Mouse (Mus musculus) limb, embryonic 10.5 days (tissue): ENCODE results near the gene Vmn1r4. TPM values are rescaled to one million over a fixed set of nuclear protein-coding genes. Genes with fewer than 3 reads are reported as not detected.

Experiments
- DNase-seq: peaks from one replicate; pipeline ENCODE4 v3.0.0-alpha.2; 2017; ENCODE audit warnings: low spot score
- H3K27ac ChIP-seq: fragments of 300-500 bp; sonication (generic); 2 replicates; pipeline ENCODE4 v1.5.1; 2016; ENCODE audit warnings: mild to moderate bottlenecking
- H3K27me3 ChIP-seq: fragments of 300-500 bp; sonication (generic); 2 replicates; pipeline ENCODE4 v1.6.1; 2016; ENCODE audit warnings: low read depth, mild to moderate bottlenecking; ENCODE audit not compliant: poor library complexity, severe bottlenecking
- H3K36me3 ChIP-seq: fragments of 300-500 bp; sonication (generic); 2 replicates; pipeline ENCODE4 v1.6.1; 2016; ENCODE audit warnings: mild to moderate bottlenecking, moderate library complexity
- H3K4me1 ChIP-seq: fragments of 300-500 bp; sonication (generic); 2 replicates; pipeline ENCODE4 v1.6.1; 2016
- H3K4me3 ChIP-seq: fragments of 300-500 bp; sonication (generic); 2 replicates; pipeline ENCODE4 v1.5.1; 2016; ENCODE audit warnings: mild to moderate bottlenecking, moderate library complexity
- H3K9me3 ChIP-seq: fragments of 300-500 bp; sonication (generic); replicated peaks from 2 replicates; pipeline ENCODE4 v1.6.1; 2016; ENCODE audit warnings: mild to moderate bottlenecking
- WGBS: fragments of 180-500 bp; shearing (Covaris S2); methylation state at CpG from one replicate; pipeline ENCODE4 v1.1.7; 2016; 5-methylcytosine and 5-hydroxymethylcytosine counted together
- polyA plus RNA-seq: library from polyadenylated mRNA; unstranded; fragments of >200 nt; fragmentation: Nextera tagmentation; extraction: Ambion mirVana; gene quantifications from 2 replicates; pipeline ENCODE4 v1.2.1, GENCODE M21; 2016

Gene Vmn1r4
- 0.31 TPM in 1 of 2 replicates, not detected in the other for polyA plus RNA-seq

DNA sequence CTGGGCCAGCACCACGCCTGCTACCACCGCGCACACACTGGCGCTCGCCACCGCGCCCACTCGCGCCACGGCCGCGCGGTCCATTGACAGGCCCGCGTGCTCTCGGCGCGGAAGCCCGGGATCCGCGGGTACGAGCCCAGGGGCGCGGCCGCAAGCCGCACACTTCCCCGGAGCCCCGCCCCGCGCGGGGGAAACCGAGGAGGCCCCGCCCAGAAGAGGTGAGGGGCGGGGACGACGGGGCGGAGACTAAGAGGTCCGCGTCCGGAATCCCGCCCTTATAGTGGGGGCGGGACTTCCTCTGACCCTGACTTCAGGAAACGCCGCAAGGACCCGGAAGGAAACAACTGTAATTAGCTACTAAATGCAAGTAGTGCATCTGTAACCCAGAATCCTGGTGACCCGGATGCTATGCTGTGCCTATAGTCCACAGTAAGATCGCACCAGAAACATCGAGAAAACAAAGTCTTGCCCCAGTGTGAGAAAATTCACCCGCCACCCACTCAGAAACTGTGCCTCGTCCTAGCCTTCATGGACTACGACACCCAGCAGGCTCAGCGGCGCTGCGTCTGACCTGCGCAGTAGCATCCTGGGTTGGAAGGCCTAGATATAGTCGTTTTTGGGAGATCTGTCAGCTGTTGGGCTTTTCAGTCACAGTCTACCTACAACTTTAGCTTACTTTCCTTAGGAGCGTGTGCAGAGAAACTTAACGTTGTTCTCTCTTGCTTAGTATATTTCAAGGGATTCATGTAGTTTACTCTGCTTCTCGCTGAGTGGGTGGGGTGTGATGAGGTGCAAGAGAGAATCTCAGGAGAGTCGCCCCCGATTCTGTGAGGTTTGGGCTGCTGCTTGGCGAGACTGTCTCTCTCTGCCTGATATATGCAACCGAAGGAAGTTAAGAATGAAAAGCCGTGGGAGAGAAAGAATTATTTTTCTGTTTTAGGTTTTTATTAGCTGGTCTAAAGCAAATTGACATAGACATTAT is at the start of gene Vmn1r4, which contains the start of gene Nt5c3:
Gene Vmn1r4, plus strand, starts transcription at position 290 of the 982 bp plus-strand sequence.
Gene Nt5c3, minus strand, starts transcription at position 207 of the 982 bp plus-strand sequence.
- Histone ChIP-seq H3K27me3 (no peaks in the 10 kb centered on the region), H3K4me1 (peaks cover 10% of the 10 kb centered on the region; the same call in 1 of the 2 replicates), H3K36me3 (no peaks in the 10 kb centered on the region), H3K27ac (peak within 1 kb of the TSS; percentile 89), H3K9me3 (no peaks in the 10 kb centered on the region), H3K4me3 (peak within 1 kb of the TSS; percentile 71)
- peak; percentile 93 for DNase-seq
- 4% methylated on average over 64 of the region's 64 CpGs for WGBS

DNA sequence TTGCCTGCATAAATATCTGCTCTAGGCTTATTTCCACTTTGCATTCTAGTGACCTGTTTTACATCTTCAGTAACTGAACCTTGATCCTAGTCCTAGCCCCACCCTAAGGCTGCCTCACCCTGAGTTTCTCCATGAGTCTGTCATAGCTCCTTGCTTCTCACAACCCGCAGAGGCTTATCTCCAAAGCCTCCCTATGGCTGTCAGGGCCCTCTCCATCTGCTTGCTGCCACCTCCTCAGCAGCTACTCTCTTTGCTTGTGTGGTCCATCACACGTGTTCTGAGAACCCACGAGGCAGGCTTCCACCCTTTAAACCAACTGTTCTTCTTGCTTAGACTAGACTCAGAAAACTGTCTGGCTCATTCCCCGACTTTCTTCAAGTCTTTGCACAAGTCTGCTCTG is 46.9 kb upstream of the Vmn1r4 start:
- Histone ChIP-seq H3K9me3 (no peaks in the 10 kb centered on the region), H3K4me1 (no peaks in the 10 kb centered on the region), H3K36me3 (peaks cover 54% of the 10 kb centered on the region), H3K4me3 (no peak overlapping the region), H3K27me3 (no peaks in the 10 kb centered on the region), H3K27ac (no peak overlapping the region)
- 87% methylated on average over 4 of the region's 4 CpGs for WGBS
- no peak for DNase-seq

DNA sequence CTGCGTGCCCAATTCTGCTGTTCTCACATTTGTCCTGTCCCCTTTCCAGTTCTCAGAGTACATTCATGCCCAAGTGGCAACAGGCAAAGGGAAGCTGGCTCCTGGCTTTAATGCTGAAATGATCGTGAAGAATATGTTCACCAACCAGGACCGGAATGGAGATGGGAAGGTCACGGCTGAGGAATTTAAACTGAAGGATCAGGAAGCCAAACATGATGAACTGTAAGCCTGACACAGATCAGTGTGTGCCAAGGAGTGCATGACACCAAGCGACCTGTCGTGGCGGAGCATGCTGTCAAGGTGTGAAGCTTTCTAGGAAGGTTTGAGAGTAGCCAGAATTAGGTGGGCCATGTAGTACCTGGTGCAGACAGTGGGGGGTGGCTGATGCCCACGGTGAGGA is 45.8 kb upstream of the Vmn1r4 start:
- WGBS, result 93% methylated on average over 8 of the region's 8 CpGs
- no peak overlapping the region for H3K27ac ChIP-seq
- H3K36me3 ChIP-seq, result peaks cover 63% of the 10 kb centered on the region
- H3K4me3 ChIP-seq, result no peak overlapping the region
- no peak for DNase-seq
- H3K4me1 ChIP-seq, result no peaks in the 10 kb centered on the region
- H3K9me3 ChIP-seq, result no peaks in the 10 kb centered on the region
- no peaks in the 10 kb centered on the region for H3K27me3 ChIP-seq

DNA sequence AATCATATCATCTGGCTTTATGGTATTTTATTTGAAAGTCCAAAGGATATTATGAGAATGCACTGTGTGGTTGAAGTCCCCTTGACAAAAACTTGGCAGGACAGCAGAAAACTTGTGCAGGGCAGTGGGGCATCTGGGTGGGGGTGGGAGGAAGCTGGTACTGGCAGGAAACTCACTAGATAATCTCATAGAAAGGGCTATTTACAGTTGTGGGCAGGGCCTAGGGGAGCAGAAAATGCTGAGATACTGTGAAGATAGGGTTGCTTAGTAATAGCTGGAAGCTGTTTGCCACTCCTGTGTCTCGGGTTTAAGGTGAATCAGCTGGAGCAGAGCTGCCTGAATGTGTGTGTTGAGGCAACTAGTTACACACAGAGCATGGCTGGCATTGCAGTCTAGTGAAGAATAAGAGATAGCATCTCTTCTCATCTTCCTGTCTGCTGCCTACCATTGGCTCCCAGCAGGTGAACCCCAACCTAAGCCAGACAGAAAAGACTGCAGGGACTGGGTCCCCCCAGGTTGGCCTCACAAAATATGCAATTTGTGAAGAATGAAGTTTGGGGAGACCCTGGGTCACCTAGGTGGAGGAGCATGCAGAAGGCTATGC is 44.4 kb upstream of the Vmn1r4 start:
- no peaks in the 10 kb centered on the region for H3K4me1 ChIP-seq
- no peak overlapping the region for H3K4me3 ChIP-seq
- WGBS, result 78% methylated on average over 1 of the region's 1 CpGs
- H3K9me3 ChIP-seq, result no peaks in the 10 kb centered on the region
- H3K36me3 ChIP-seq, result peaks cover 75% of the 10 kb centered on the region
- no peaks in the 10 kb centered on the region for H3K27me3 ChIP-seq
- H3K27ac ChIP-seq, result no peak overlapping the region
- no peak for DNase-seq

DNA sequence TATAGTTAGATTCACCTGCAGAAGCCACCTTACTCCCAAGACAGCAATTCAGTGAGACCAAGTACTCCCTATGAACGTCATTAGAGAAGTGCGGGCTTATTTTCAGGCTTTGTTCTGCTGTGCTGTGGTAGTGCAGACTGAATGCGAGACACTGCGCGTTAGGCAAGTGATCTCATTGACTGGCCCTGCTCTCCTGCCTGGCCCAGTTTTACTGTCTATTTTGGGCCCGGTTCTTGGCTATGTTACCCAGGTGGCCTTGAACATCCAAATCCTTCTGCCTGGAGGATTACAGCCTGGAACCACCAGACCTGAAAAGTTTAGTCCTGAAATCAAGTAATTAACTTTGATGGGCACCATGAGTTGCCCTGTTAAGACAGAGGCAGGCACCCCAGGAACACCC is 35.3 kb upstream of the Vmn1r4 start:
- no peak for DNase-seq
- peaks cover 47% of the 10 kb centered on the region for H3K36me3 ChIP-seq
- no peaks in the 10 kb centered on the region for H3K4me1 ChIP-seq
- H3K27ac ChIP-seq, result no peak overlapping the region
- WGBS, result 89% methylated on average over 6 of the region's 6 CpGs
- no peaks in the 10 kb centered on the region for H3K27me3 ChIP-seq
- H3K9me3 ChIP-seq, result no peaks in the 10 kb centered on the region
- no peak overlapping the region for H3K4me3 ChIP-seq

DNA sequence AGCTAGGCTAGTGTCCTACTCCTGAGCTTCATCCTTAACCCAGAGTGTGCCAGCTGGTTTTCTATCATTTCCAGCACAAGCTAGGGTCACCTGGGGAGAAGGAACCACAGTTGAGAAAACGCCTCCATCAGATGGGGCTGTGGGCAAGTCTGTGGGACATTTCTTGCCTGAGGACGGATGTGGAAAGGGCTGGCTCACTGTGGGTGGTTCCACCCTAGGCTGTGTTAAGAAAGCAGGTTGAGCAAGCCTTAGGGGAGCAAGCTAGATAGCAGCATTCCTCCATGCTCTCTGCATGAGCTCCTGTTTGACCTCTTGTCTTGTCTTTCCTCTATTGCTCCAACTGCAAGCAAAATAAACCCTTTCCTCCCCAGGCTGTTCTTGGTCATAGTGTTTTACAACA is 33.1 kb upstream of the Vmn1r4 start:
- no peaks in the 10 kb centered on the region for H3K4me1 ChIP-seq
- H3K9me3 ChIP-seq, result no peaks in the 10 kb centered on the region
- DNase-seq, result no peak
- H3K27ac ChIP-seq, result no peak overlapping the region
- H3K27me3 ChIP-seq, result no peaks in the 10 kb centered on the region
- no peak overlapping the region for H3K4me3 ChIP-seq
- WGBS, result 87% methylated on average over 2 of the region's 2 CpGs
- H3K36me3 ChIP-seq, result peaks cover 40% of the 10 kb centered on the region

DNA sequence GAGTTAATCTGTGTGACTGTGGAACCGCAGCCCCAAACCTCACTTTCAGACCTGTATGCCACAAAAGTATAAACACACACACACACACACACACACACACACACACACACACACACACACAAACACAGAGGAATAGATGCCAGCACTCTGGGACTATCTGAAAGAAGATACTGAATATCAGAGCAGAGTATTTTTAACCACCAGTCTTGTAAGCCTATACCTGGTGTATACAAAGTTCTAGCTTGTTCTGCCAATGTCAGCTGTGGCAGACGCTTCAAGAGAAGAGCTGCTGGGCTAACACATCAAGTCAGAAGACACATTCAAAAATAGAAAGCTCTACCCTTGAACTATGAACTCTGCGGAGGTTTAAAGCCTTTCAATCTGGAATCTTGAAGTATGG is 24.2 kb upstream of the Vmn1r4 start:
- Histone ChIP-seq H3K4me1 (peaks cover 4% of the 10 kb centered on the region; the same call in 1 of the 2 replicates), H3K4me3 (no peak overlapping the region), H3K27me3 (no peaks in the 10 kb centered on the region), H3K9me3 (no peaks in the 10 kb centered on the region), H3K36me3 (no peaks in the 10 kb centered on the region), H3K27ac (no peak overlapping the region)
- DNase-seq, result no peak
- WGBS, result 91% methylated on average over 3 of the region's 3 CpGs

DNA sequence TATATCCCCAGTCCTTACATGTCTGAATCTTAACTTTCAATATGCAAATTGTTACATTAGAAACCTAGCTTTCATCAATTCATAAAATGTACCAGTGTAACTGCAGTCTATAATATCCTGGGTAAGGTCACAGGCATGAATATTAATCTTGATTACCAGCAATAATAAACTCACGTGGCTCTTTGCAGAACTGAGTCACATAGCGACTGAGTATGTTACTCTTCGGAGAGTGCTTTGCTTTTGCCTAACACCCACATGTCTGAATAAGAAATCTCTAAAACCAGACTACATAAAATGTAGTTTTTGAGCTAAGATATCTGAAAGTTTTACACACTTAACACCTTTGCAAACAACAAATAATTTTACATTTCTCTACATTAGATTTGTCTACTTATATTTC is 22.5 kb upstream of the Vmn1r4 start:
- H3K36me3 ChIP-seq, result no peaks in the 10 kb centered on the region
- no peaks in the 10 kb centered on the region for H3K27me3 ChIP-seq
- H3K4me1 ChIP-seq, result peaks cover 4% of the 10 kb centered on the region; the same call in 1 of the 2 replicates
- H3K9me3 ChIP-seq, result no peaks in the 10 kb centered on the region
- WGBS, result 75% methylated on average over 3 of the region's 3 CpGs
- no peak overlapping the region for H3K27ac ChIP-seq
- H3K4me3 ChIP-seq, result no peak overlapping the region
- no peak for DNase-seq

DNA sequence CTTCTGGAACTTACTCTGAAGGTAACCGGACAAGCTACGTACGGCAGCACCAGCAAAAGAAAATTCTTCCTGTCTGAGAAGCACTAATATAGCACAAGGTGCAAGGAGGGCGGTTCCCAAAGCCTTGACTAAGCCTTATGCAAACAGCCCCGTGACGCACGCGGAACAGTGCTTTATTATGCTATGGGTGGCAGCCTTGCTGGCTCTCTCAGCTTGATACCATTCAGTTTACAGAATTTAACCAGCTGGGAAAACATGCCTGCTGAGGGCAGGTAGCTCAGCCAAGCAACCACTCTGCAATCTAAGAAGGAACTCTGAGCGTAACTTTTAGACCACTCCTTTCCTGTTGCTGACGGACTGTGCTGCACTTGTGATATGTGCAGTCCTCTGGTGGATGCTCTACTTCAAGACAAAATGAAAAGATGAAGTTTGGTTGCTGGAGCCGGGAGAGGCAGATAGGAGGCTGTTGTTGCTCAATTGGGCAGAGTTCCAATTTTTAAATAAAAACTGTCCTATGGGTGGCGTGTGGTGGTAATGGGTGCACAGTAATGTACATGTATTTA is 21.9 kb upstream of the Vmn1r4 start:
- Histone ChIP-seq H3K9me3 (no peaks in the 10 kb centered on the region), H3K4me3 (no peak overlapping the region), H3K36me3 (no peaks in the 10 kb centered on the region), H3K4me1 (peaks cover 4% of the 10 kb centered on the region; the same call in 1 of the 2 replicates), H3K27ac (no peak overlapping the region), H3K27me3 (no peaks in the 10 kb centered on the region)
- 55% methylated on average over 12 of the region's 12 CpGs for WGBS
- DNase-seq, result no peak

DNA sequence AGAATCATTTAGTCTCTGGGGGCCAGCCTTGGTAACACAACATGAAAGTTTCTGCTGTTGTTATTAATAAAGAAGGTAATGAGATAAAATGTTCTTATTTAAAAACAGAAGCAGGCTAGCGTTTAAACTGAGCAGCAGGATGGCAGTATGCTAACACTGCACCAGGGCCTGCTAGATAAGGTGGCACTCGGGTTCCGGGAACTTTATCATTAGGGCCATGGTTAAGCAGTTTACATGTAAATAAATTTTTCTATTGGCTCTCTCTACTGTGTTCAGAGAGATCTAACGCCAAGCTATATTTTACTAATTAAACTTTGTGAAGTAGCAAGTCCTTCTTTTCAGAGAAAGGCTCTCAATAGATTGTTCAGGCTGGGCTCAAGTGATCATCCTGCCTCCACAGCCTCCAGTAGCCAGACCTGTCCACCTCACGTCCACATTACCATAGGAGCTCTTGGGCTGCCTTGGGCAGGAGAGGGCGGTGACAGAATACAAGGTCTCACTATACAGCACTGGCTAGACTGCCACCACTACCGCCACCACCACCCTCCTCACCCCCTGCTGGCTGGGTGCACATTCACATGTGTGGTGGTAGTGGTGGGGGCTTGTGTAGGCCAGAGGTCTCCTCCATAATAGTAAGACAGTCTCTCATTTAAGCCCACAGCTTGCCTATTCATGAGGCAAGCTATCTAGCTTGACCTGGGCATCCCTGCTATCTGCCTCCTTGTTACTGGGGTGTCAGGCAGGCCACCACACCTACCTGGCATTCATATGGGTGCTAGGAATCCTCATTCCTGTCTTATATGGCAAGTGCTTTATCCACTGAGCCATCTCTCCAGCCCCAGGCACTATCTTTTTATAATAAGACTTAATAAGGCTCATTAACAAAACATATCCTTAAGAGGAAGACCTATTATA is 21.0 kb upstream of the Vmn1r4 start:
- H3K27me3 ChIP-seq, result no peaks in the 10 kb centered on the region
- no peak for DNase-seq
- no peak overlapping the region for H3K27ac ChIP-seq
- H3K9me3 ChIP-seq, result no peaks in the 10 kb centered on the region
- H3K4me1 ChIP-seq, result peaks cover 4% of the 10 kb centered on the region; the same call in 1 of the 2 replicates
- H3K4me3 ChIP-seq, result no peak overlapping the region
- WGBS, result 82% methylated on average over 7 of the region's 7 CpGs
- no peaks in the 10 kb centered on the region for H3K36me3 ChIP-seq

DNA sequence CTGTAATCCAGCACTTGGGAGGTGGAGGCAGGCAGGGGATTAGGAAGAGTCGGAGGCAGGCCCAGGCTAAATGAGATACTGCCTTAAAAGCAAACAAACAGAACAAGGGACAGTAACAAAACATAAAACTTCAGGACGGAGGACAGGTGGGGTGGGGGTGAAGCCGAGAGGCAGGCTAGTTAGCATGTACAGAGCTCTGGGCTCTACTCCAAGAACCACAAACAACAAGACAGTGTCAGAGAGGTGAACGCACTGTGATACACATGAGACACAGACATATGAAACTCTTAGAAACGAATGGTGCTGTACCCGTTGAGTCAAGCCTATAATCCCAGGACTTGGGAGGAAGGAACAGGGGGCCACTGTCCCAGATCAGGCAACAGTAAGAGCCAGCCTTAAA is 20.0 kb upstream of the Vmn1r4 start:
- Histone ChIP-seq H3K27me3 (no peaks in the 10 kb centered on the region), H3K27ac (no peak overlapping the region), H3K4me3 (no peak overlapping the region), H3K36me3 (no peaks in the 10 kb centered on the region), H3K9me3 (no peaks in the 10 kb centered on the region), H3K4me1 (peaks cover 4% of the 10 kb centered on the region; the same call in 1 of the 2 replicates)
- DNase-seq, result no peak
- WGBS, result 58% methylated on average over 6 of the region's 6 CpGs

DNA sequence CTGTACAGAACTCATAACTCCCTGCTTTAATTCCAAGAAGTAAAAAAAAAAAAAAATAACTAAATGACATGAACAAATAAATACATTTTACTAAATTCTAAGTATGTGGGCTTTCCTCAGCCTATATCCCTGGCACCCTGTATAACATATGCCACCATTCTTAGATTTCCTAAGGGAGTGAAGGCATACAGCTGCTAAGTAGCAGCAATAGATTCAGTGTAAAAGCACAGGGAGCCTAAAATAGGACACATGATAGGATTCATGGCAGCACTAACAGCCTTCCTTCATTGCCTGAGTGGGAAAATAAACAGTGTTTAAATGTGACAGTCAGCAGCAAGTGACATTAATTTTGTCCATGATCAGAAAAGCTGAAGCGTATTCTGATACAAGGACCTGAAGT is 19.5 kb upstream of the Vmn1r4 start:
- no peak for DNase-seq
- Histone ChIP-seq H3K27ac (no peak overlapping the region), H3K4me1 (peaks cover 4% of the 10 kb centered on the region; the same call in 1 of the 2 replicates), H3K36me3 (no peaks in the 10 kb centered on the region), H3K4me3 (no peak overlapping the region), H3K9me3 (no peaks in the 10 kb centered on the region), H3K27me3 (no peaks in the 10 kb centered on the region)
- WGBS, result 94% methylated on average over 1 of the region's 1 CpGs
